Mouse (Mus musculus) liver, adult 2 months (tissue): ENCODE data around the gene Kcp.

Experiments used
- CTCF ChIP-seq: fragments of 200-500 bp; IDR thresholded peaks from 2 replicates; pipeline ENCODE4 v1.5.1; 2011; ENCODE audit warnings: low read depth, low read length, control low read depth
- POLR2A ChIP-seq: fragments of 200-500 bp; IDR thresholded peaks from 2 replicates; pipeline ENCODE4 v1.6.1; 2011; ENCODE audit warnings: low read length, control low read depth; ENCODE audit not compliant: insufficient read depth; ENCODE audit errors: extremely low read depth

DNA sequence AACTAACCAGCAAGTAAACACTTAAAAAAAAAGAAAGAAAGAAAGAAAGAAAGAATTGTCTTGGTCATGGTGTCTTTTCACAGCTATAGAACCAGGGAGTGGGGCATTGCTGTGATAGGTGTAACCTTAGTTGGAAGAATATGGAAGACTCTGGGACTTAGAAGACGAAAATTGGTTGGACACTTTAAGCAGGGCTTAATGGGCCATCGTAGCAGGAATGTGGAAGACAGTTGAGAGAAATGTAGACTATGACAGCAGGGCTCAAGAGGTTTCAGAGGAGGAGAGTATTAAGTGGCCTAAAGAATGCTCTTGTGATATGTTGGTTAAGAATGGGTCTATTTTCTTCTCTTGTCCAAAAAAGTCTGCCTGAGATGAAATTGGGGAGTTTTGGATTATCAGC is 37.9 kb upstream of the Kcp start:
- TF ChIP-seq CTCF = no peak
- TF ChIP-seq POLR2A = no peak
